Mouse (Mus musculus): ENCODE data around the gene Matn4.

DNA sequence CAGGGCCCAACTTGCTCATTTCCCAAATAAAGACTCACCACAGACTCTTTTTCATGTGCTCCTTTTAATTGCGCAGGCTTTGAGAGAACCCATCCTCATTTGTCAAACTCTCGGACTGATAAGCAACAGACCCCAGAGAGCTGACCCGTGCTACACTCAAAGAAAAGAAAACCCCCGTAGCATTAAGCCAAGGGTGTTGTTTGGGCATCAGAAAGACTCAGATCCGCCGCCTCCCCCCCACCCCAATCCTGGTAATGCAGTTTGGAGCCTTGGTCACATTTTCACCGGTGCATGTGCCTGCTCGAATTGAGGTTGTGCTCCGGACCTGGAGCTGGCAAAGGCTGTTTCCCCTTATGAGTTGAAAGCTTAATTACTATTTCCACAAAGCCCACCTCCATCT lies at the start of gene Matn4:
- TF ChIP-seq GATA1 (IDR thresholded peaks at IDR 0.05; ENCODE audit: borderline replicate concordance, low read length) (no peak), FLI1 (IDR thresholded peaks at IDR 0.05; ENCODE audit: low read length) (no peak)

All from megakaryocyte, embryonic 14.5 days (primary cell).